Mouse (Mus musculus) left cerebral cortex, postnatal 14 days (tissue): ENCODE results near the gene Dpp6. TPM values are rescaled to one million over a fixed set of nuclear protein-coding genes. Genes with fewer than 3 reads are reported as not detected.
A peak's percentile ranks its signal among the peaks of the same experiment; 100 is the strongest.

ENCODE experiments used
- DNase-seq, 2 experiments: peaks; one replicate each; pipeline ENCODE4 v3.0.0; 2021 to 2022; ENCODE audit warnings: low spot score in 2 of 2, mixed read lengths in 1 of 2
- intact Hi-C: fragments of 180-260 bp; cut with DNase I; formaldehyde crosslinking; loops from one replicate; pipeline ENCODE4 v1.15.1; 2025
- total RNA-seq, 2 experiments: library from RNA; stranded (reverse); gene quantifications; 2 replicates each; pipeline ENCODE4 v1.2.3; 2021

The Dpp6 gene
- total RNA-seq, 2 experiments from 2014 or later = 181 to 199 TPM

- intact Hi-C loops = no loop called here
- DNase-seq = no peak
Measured at GRCm38 (mm10) chr5:27317832-27318231, 500.8 kb downstream of the Dpp6 start.

- no peak for DNase-seq
- intact Hi-C loops = no loop called here
Measured at GRCm38 (mm10) chr5:27319731-27320130, 502.7 kb downstream of the Dpp6 start.

- DNase-seq = no peak
- intact Hi-C loops = no loop called here
Measured at GRCm38 (mm10) chr5:27322895-27323792, 506.1 kb downstream of the Dpp6 start.

GRCm38 (mm10) chr5:27324346-27324928 is 507.4 kb downstream of the Dpp6 start:
- DNase-seq = peak; percentile 35 to 69
- intact Hi-C loops = no loop called here

GRCm38 (mm10) chr5:27336698-27337097 is 519.7 kb downstream of the Dpp6 start:
- intact Hi-C loops = no loop called here
- DNase-seq = no peak

GRCm38 (mm10) chr5:27339196-27340030 is 522.4 kb downstream of the Dpp6 start:
- intact Hi-C loops = no loop called here
- DNase-seq = no peak

GRCm38 (mm10) chr5:27342276-27342675 is 525.3 kb downstream of the Dpp6 start:
- intact Hi-C loops = no loop called here
- DNase-seq = no peak

- intact Hi-C loops = no loop called here
- DNase-seq = no peak
Measured at GRCm38 (mm10) chr5:27343626-27344025, 526.6 kb downstream of the Dpp6 start.

- intact Hi-C loops = no loop called here
- no peak for DNase-seq
Measured at GRCm38 (mm10) chr5:27348181-27349095, 531.4 kb downstream of the Dpp6 start.

- DNase-seq = no peak
- intact Hi-C loops = no loop called here
Measured at GRCm38 (mm10) chr5:27357630-27358029, 540.6 kb downstream of the Dpp6 start.

GRCm38 (mm10) chr5:27365946-27366345 is 548.9 kb downstream of the Dpp6 start:
- intact Hi-C loops = no loop called here
- no peak for DNase-seq

GRCm38 (mm10) chr5:27370814-27371213 is 553.8 kb downstream of the Dpp6 start:
- DNase-seq = no peak
- intact Hi-C loops = no loop called here

- intact Hi-C loops = no loop called here
- DNase-seq = no peak
Measured at GRCm38 (mm10) chr5:27373931-27374330, 556.9 kb downstream of the Dpp6 start.

- no peak for DNase-seq
- intact Hi-C loops = no loop called here
Measured at GRCm38 (mm10) chr5:27375841-27376240, 558.8 kb downstream of the Dpp6 start.

- intact Hi-C loops = no loop called here
- no peak for DNase-seq
Measured at GRCm38 (mm10) chr5:27380656-27381385, 563.8 kb downstream of the Dpp6 start.

GRCm38 (mm10) chr5:27398371-27398770 is 581.4 kb downstream of the Dpp6 start:
- intact Hi-C loops = no loop called here
- DNase-seq = no peak

- no peak for DNase-seq
- intact Hi-C loops = no loop called here
Measured at GRCm38 (mm10) chr5:27399111-27399510, 582.1 kb downstream of the Dpp6 start.

- no peak for DNase-seq
- intact Hi-C loops = no loop called here
Measured at GRCm38 (mm10) chr5:27402616-27403015, 585.6 kb downstream of the Dpp6 start.
